Mouse (Mus musculus) bone marrow macrophage, adult 2 months (primary cell): ENCODE data around the gene Adra1b.

ENCODE experiments used
- CTCF ChIP-seq: IDR thresholded peaks from 2 replicates; pipeline ENCODE4 v1.5.1; 2012; ENCODE audit warnings: low read depth, mild to moderate bottlenecking, low read length, moderate library complexity
- POLR2A ChIP-seq: IDR thresholded peaks from 2 replicates; pipeline ENCODE4 v1.6.1; 2012; ENCODE audit warnings: mild to moderate bottlenecking, low read depth, low read length, borderline replicate concordance

GRCm38 (mm10) chr11:43933000-43933399 is 32.0 kb upstream of the Adra1b start:
- TF ChIP-seq CTCF (no peak), POLR2A (no peak)
